Mouse (Mus musculus): ENCODE data around the gene Ttll1. TPM values are rescaled to one million over a fixed set of nuclear protein-coding genes. Genes with fewer than 3 reads are reported as not detected.

Ttll1 gene
- polyA plus RNA-seq, 1 experiment from 2014 or later: 25.8 TPM

DNA sequence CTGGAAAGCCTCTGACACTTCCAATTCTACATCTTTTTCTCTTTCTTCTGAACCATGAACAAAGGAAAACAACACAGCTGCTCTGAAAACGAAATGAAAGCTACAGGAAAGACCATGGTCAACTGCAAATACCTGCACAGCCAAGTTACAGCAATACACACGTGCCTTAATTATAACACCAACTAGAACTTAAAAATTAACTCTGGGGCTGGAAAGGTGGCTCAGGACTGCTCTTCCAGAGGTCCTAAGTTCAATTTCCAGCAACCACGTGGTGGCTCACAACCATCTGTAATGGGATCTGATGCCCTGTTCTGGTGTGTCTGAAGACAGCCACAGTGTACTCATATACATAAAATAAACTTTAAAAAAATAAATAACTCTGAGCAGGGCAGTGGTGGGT is 55.7 kb downstream of the Ttll1 start:
- Histone ChIP-seq H3K4me1 (peaks cover 7% of the 10 kb centered on the region; the same call in 1 of the 2 replicates), H3K27ac (no peak overlapping the region), H3K4me3 (no peak overlapping the region), H3K36me3 (no peaks in the 10 kb centered on the region), H3K9me3 (replicated peaks) (no peaks in the 10 kb centered on the region), H3K27me3 (ENCODE audit: low read depth, poor library complexity, severe bottlenecking) (no peaks in the 10 kb centered on the region)
- no peak for DNase-seq (ENCODE audit: low spot score)
- WGBS: 73% methylated on average over 3 of the region's 3 CpGs

DNA sequence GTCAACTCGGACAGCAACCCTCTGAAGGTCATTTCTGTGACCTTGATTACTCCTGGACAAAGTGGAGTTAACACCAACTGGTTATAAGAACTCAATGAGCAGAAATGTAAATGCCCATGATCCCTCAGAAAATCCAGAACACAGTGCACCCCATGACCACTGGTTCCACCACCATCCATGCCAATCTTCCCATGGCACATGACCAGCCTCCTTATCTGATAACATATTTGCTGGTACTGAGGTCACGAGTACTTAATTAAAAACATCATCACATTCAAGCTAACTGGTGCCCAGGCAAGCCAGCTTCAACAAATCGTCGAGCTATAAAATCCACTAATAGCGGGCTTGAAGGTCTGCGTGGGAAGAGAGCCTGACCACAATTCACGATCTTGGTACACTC is 56.3 kb downstream of the Ttll1 start:
- no peaks in the 10 kb centered on the region for H3K36me3 ChIP-seq
- no peak for DNase-seq (ENCODE audit: low spot score)
- H3K9me3 ChIP-seq (replicated peaks): no peaks in the 10 kb centered on the region
- WGBS: 82% methylated on average over 7 of the region's 7 CpGs
- H3K27ac ChIP-seq: no peak overlapping the region
- H3K27me3 ChIP-seq (ENCODE audit: low read depth, poor library complexity, severe bottlenecking): no peaks in the 10 kb centered on the region
- H3K4me3 ChIP-seq: no peak overlapping the region
- peaks cover 7% of the 10 kb centered on the region; the same call in 1 of the 2 replicates for H3K4me1 ChIP-seq

DNA sequence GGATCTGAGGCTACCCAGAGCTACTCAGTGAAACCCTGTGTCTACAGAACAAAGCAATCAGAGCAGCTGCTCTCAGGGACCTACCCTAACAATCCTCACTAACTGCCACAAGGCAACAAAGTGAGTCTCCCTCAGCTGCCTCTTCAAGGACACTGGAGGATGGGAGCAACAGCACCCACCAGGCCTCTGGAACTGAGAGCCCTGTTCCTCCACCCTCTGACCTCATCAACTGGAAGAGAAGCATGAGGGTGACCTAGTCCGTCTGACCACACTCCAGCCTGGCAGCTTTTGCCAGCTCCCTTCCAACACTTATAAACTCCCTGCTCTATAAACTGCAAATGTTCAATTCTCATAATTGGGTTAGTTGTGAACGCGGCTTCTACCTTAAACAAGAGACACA is 56.8 kb downstream of the Ttll1 start:
- 79% methylated on average over 3 of the region's 3 CpGs for WGBS
- Histone ChIP-seq H3K4me1 (peaks cover 7% of the 10 kb centered on the region; the same call in 1 of the 2 replicates), H3K9me3 (replicated peaks) (no peaks in the 10 kb centered on the region), H3K27me3 (ENCODE audit: low read depth, poor library complexity, severe bottlenecking) (no peaks in the 10 kb centered on the region), H3K27ac (no peak overlapping the region), H3K4me3 (no peak overlapping the region), H3K36me3 (no peaks in the 10 kb centered on the region)
- no peak for DNase-seq (ENCODE audit: low spot score)

DNA sequence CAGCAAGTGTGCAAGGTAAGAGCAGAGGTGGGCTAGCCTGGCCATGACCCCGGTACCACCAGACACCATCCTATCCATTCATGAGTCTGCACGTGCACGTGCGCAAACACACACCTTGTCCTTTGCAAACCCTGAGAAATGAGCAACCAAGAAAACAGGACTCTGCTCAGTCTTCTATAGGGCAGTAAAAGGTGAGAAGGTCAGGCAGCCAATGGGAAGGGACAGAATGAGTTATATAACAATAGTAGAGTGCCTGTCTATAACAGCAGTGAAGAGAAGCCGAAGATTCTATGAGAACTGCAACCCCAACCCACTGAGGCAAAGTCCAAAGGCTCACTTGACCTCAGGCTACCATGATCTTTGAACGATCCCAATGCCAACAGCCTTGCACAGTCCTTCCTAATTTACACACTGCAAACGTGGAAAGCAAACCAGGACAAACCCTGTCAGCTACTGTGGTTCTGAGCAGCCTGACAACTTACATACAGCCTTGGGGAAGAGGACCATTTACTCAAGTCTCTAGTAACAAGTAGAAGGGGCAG is 58.4 kb downstream of the Ttll1 start:
- Histone ChIP-seq H3K27me3 (ENCODE audit: low read depth, poor library complexity, severe bottlenecking) (no peaks in the 10 kb centered on the region), H3K4me3 (no peak overlapping the region), H3K9me3 (replicated peaks) (no peaks in the 10 kb centered on the region), H3K27ac (no peak overlapping the region), H3K4me1 (peaks cover 7% of the 10 kb centered on the region; the same call in 1 of the 2 replicates), H3K36me3 (no peaks in the 10 kb centered on the region)
- WGBS: 86% methylated on average over 7 of the region's 7 CpGs
- no peak for DNase-seq (ENCODE audit: low spot score)

DNA sequence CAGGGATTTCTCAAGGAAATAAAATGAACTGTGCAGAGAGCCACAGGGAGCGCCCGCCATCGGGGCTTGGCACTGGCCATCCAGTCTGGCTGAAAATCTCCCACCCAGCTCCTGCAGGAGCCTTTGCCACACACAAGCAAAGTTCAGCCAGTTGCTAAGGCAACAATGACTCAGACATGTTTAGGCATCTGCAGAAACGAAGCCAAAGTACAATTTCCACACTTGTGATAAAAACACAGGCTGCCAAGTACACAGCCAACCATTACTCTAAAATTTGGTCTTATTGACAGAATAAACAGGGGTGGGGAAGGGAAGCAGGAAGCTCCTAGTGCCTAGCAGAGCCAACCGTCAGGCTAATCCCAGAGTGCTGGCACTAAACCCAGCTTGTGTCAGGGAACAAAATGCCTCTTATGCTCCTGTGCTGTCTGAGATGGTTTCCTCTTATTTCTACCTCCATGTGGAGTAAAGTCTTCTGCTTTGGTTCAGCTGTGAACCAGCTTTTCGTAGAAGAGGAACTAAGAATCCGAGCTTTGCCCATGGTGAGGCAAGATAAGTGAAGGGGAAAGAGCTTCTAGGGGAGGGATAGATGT is 59.0 kb downstream of the Ttll1 start:
- H3K4me3 ChIP-seq: no peak overlapping the region
- 86% methylated on average over 7 of the region's 7 CpGs for WGBS

DNA sequence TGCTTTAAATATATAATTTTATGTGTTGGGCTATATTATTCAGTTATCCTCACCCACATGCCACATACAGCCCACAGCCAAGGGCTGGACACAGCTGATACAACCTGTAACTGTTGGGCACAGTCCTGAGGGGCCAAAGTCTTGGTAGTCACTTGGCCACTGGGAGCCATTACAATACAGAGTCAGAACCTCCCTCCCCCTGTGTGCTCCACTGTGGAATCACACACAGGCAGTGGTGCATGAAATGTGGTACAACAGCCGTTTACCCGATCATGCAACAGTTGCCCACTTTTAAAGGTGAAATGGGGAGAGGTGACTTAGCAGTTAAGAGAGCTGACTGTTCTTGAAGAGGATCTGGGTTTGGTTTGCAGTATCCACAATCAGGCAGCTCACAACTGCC is 60.7 kb downstream of the Ttll1 start:
- Histone ChIP-seq H3K27ac (no peak overlapping the region), H3K27me3 (ENCODE audit: low read depth, poor library complexity, severe bottlenecking) (no peaks in the 10 kb centered on the region), H3K4me3 (no peak overlapping the region), H3K36me3 (no peaks in the 10 kb centered on the region), H3K4me1 (peaks cover 18% of the 10 kb centered on the region), H3K9me3 (replicated peaks) (no peaks in the 10 kb centered on the region)
- DNase-seq (ENCODE audit: low spot score): no peak
- 98% methylated on average over 2 of the region's 2 CpGs for WGBS

More for the DNA sequence above, 59.0 kb downstream of the Ttll1 start:
- no peaks in the 10 kb centered on the region for H3K9me3 ChIP-seq (replicated peaks)
- no peak overlapping the region for H3K27ac ChIP-seq
- H3K4me1 ChIP-seq: peaks cover 7% of the 10 kb centered on the region; the same call in 1 of the 2 replicates
- H3K27me3 ChIP-seq (ENCODE audit: low read depth, poor library complexity, severe bottlenecking): no peaks in the 10 kb centered on the region
- no peaks in the 10 kb centered on the region for H3K36me3 ChIP-seq
- no peak for DNase-seq (ENCODE audit: low spot score)

DNA sequence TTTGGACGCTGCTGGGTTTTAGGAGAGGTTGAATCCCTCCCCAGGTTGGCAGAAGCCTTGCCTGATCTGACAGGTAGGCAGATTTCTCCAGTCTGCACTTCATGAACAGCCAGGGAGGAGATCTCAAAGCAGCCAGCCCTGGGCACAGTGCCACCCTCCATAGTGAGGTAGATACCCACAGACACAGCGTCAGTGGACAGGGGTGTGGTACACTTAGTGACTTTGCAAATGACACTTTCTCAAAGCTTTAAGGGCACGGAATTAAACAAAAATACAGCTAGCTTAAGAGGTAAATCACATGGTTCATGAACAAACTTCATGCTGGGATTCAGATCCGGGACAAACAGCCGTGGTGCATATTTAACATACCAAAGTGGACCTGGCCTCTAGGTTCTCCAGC is 62.0 kb downstream of the Ttll1 start:
- peaks cover 20% of the 10 kb centered on the region for H3K4me1 ChIP-seq
- H3K4me3 ChIP-seq: no peak overlapping the region
- H3K27ac ChIP-seq: no peak overlapping the region
- no peaks in the 10 kb centered on the region for H3K9me3 ChIP-seq (replicated peaks)
- no peaks in the 10 kb centered on the region for H3K27me3 ChIP-seq (ENCODE audit: low read depth, poor library complexity, severe bottlenecking)
- H3K36me3 ChIP-seq: no peaks in the 10 kb centered on the region
- 84% methylated on average over 5 of the region's 5 CpGs for WGBS
- no peak for DNase-seq (ENCODE audit: low spot score)

DNA sequence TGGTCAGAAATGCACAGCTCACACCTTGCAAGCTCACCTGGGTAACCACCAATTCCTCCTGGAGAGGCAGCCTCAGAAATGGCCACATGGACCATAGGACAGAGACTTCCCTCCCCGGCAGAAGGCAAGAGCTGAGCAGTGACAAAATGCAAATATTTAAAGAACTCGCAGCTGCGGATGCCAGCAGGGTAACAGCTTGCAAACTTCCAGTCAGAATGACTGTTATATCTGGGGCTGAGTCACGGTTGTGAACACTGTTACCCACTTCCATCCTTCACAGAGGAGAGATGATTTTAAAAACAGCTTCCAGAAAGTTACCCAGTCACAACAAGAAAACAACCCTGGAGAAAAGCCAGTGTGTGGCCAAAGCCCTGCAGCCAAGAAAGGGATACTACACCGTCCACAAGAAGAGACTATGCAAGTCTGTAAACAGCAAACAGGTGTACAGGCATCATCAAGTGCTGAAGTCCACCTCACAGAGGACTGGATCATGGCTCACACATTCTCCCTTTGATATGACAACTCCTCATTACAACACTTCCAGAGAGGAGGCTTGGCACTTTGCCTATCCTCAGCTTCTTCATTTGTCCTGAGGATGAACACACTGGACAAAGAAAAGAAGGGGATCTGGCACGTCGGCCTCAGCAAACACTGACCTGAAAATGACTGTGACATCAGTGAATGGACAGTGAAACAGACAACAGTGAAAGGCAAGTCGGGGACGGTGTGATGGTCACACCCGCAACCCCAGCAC is 62.7 kb downstream of the Ttll1 start:
- WGBS: 65% methylated on average over 10 of the region's 10 CpGs
- peaks cover 20% of the 10 kb centered on the region for H3K4me1 ChIP-seq
- H3K9me3 ChIP-seq (replicated peaks): no peaks in the 10 kb centered on the region
- no peaks in the 10 kb centered on the region for H3K27me3 ChIP-seq (ENCODE audit: low read depth, poor library complexity, severe bottlenecking)
- no peak for DNase-seq (ENCODE audit: low spot score)
- no peaks in the 10 kb centered on the region for H3K36me3 ChIP-seq
- no peak overlapping the region for H3K27ac ChIP-seq
- H3K4me3 ChIP-seq: no peak overlapping the region

DNA sequence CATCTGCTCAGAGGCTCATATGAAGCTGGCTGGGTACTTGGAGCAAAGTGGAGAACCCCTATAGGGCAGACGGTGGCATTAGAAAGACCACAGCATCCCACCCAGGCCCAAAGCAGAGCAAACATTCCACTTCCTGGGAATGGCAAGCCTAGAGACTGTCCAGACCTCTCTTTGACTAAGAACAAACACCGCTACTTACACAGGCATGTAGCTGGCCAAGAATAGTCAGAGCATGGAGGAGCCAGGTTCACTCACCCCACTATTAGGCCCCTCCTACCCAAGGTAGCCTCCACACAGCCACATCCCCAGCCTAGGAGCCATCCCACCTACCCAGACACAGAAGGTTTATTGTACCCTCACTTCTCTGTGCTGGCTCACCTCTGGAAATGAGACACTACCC is 64.8 kb downstream of the Ttll1 start:
- Histone ChIP-seq H3K4me3 (no peak overlapping the region), H3K36me3 (no peaks in the 10 kb centered on the region), H3K27ac (peak overlapping the region; percentile 25; the same call in 1 of the 2 replicates), H3K27me3 (ENCODE audit: low read depth, poor library complexity, severe bottlenecking) (no peaks in the 10 kb centered on the region), H3K4me1 (peaks cover 16% of the 10 kb centered on the region), H3K9me3 (replicated peaks) (no peaks in the 10 kb centered on the region)
- DNase-seq (ENCODE audit: low spot score): no peak
- 78% methylated on average over 2 of the region's 2 CpGs for WGBS

DNA sequence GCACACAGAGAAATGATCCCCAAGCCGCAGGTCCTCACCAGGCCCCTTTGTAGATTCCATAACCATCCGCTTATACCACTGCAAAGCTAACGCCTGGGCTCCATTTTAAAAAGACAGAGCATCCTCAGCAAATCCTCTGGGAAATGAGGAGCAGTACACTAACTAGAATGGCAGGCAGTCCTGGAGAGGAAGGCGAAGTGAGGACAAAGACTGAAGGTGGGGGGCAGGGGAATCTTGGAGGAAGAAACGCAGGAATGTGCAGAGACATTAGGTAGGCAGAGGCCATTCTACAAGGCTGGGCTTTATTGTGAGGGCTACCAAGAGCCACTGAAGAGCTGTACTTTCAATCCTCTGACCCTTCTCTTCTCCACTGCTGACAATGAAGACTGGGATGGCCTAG is 65.3 kb downstream of the Ttll1 start:
- Histone ChIP-seq H3K4me1 (peaks cover 16% of the 10 kb centered on the region), H3K9me3 (replicated peaks) (no peaks in the 10 kb centered on the region), H3K4me3 (no peak overlapping the region), H3K36me3 (no peaks in the 10 kb centered on the region), H3K27me3 (ENCODE audit: low read depth, poor library complexity, severe bottlenecking) (no peaks in the 10 kb centered on the region), H3K27ac (peak overlapping the region; percentile 25; the same call in 1 of the 2 replicates)
- 70% methylated on average over 5 of the region's 5 CpGs for WGBS
- DNase-seq (ENCODE audit: low spot score): no peak

DNA sequence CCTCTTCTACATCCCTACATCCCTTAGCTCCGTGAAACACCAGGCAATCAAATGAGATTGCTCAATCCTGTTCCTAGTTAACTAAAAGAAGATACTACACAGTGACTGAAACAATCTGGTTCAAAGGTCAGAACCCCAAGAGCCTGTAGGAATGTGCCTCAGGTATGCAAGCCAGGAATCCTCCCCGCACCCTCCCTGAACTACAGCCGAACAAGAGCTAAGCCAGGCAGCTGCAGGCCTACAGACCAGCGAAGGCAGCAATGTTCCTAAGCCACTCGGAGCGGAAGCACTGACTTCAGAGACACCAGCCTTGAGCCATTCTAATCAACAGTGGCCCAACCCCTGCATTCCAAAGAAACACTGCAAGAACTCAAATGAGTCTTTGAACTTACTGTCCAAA is 66.3 kb downstream of the Ttll1 start:
- Histone ChIP-seq H3K27me3 (ENCODE audit: low read depth, poor library complexity, severe bottlenecking) (no peaks in the 10 kb centered on the region), H3K9me3 (replicated peaks) (no peaks in the 10 kb centered on the region), H3K4me1 (peaks cover 16% of the 10 kb centered on the region), H3K36me3 (no peaks in the 10 kb centered on the region), H3K27ac (no peak overlapping the region), H3K4me3 (no peak overlapping the region)
- 54% methylated on average over 6 of the region's 6 CpGs for WGBS
- DNase-seq (ENCODE audit: low spot score): no peak

DNA sequence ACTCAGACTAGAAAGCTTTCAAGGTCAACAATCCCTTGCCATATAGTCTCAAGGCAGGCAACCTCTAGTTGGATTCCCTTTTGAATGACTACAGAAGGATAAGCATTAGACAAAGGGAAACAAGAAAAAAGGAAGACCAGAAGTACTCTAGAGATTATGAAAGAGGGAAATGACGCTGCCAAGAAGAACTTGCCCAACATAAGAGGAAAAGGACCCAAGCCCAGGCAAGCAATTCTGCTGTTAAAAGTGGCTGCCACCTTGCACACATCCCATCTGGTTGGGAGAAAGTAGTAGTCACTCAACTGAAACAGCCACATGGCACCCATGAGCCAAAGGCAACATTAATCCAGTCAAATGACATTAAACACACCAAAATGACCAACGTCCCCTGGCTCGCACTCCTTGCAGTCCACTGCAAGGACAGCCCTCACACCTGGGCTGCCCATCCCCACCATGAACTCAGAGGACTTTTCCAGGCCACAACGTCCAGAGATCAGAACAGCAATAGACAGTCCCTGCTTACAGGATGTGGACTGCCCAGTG is 68.1 kb downstream of the Ttll1 start:
- H3K4me1 ChIP-seq: peaks cover 16% of the 10 kb centered on the region
- H3K27ac ChIP-seq: no peak overlapping the region
- no peak for DNase-seq (ENCODE audit: low spot score)
- H3K4me3 ChIP-seq: no peak overlapping the region
- H3K9me3 ChIP-seq (replicated peaks): no peaks in the 10 kb centered on the region
- H3K36me3 ChIP-seq: no peaks in the 10 kb centered on the region
- WGBS: 90% methylated on average over 4 of the region's 4 CpGs
- H3K27me3 ChIP-seq (ENCODE audit: low read depth, poor library complexity, severe bottlenecking): no peaks in the 10 kb centered on the region

DNA sequence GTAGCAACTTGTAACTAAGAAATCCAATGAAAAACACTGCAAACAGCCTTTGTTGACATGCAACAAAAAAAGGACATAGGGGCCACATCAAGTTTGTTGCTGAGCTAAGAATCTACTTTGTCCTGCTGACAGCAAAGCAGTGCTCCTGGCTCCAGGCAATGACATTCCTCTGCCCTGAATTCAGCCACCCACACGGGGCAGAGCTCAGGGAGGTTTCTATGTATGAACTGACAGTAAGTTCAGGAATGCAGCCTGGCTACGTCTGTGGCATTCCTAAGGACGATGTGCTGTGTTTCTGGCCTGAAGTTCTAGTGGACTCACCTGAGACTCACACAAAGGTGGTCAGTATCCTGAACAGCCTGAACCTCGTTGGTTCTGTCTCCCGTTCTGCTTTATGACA is 70.0 kb downstream of the Ttll1 start:
- DNase-seq (ENCODE audit: low spot score): no peak
- no peaks in the 10 kb centered on the region for H3K27me3 ChIP-seq (ENCODE audit: low read depth, poor library complexity, severe bottlenecking)
- H3K4me3 ChIP-seq: no peak overlapping the region
- no peaks in the 10 kb centered on the region for H3K9me3 ChIP-seq (replicated peaks)
- 70% methylated on average over 5 of the region's 5 CpGs for WGBS
- peaks cover 11% of the 10 kb centered on the region for H3K4me1 ChIP-seq
- H3K27ac ChIP-seq: no peak overlapping the region
- no peaks in the 10 kb centered on the region for H3K36me3 ChIP-seq

Data from limb, embryonic 10.5 days (tissue).